8 mouse cellular contexts compared by ENCODE assay signal in genomic region chr11:116005701-116006419, GRCm38 (mm10). TPM values are rescaled to one million over a fixed set of nuclear protein-coding genes. Genes with fewer than 3 reads are reported as not detected.
DNase-seq lines count a peak whose midpoint lies in the region; ATAC-seq and TF ChIP-seq lines count a peak whose summit lies in the region.

No protein-coding gene starts in this region.

- H3K9me3 ChIP-seq in heart, embryonic 13.5 days: peaks cover 6% of the 10 kb centered on the region; the same call in 1 of the 2 replicates
- H3K9me3 ChIP-seq in hindbrain, embryonic 15.5 days: no peaks in the 10 kb centered on the region
- peaks cover 5% of the 10 kb centered on the region for H3K9me3 ChIP-seq in megakaryocyte, embryonic 14.5 days

- H3K9ac ChIP-seq in heart, embryonic 13.5 days: peak overlapping the region; percentile 80
- H3K9ac ChIP-seq in hindbrain, embryonic 15.5 days: no peak overlapping the region

- 68% methylated on average over 9 of the region's 9 CpGs for whole genome bisulfite sequencing in heart, embryonic 13.5 days
- 69% methylated on average over 9 of the region's 9 CpGs for WGBS in hindbrain, embryonic 15.5 days

- CTCF ChIA-PET in Patski (lab: Charles Lee): interaction anchor here (0.9 kb wide), 1 partner anchor 73 kb away, joined by 4 read pairs; the partner anchor contains the start of genes Recql5 and Sap30bp

- H3K4me3 ChIP-seq in heart, embryonic 13.5 days: peak overlapping the region; percentile 44
- no peak overlapping the region for H3K4me3 ChIP-seq in hindbrain, embryonic 15.5 days
- peak overlapping the region; percentile 92 for H3K4me3 ChIP-seq in megakaryocyte, embryonic 14.5 days (replicated peaks)

- peak overlapping the region; percentile 83 for H3K27ac ChIP-seq in heart, embryonic 13.5 days (replicated peaks)
- H3K27ac ChIP-seq in hindbrain, embryonic 15.5 days (replicated peaks): no peak overlapping the region

- no peak for TF ChIP-seq CTCF in Patski (IDR thresholded peaks at IDR 0.05)

- ATAC-seq in heart, embryonic 13.5 days (ENCODE audit: extremely low read depth, insufficient number of reproducible peaks, low FRiP score, low TSS enrichment): no peak
- peak; percentile 10 for ATAC-seq in Patski
- ATAC-seq in hindbrain, embryonic 15.5 days (ENCODE audit: low FRiP score, low read depth): 0 out of 2 replicates have a peak, but pooled peaks have one; percentile 12

- DNase-seq in heart, postnatal 4 days: no peak
- no peak for DNase-seq in Patski (ENCODE audit: low read depth, low spot score)
- no peak for DNase-seq in adrenal gland, postnatal 25 days
- DNase-seq in layer of hippocampus, postnatal 10 days (ENCODE audit: low spot score in 2 of 2): no peak
- no peak for DNase-seq in right cerebral cortex, postnatal 25 days

- peaks cover 8% of the 10 kb centered on the region for H3K27me3 ChIP-seq in heart, embryonic 13.5 days (replicated peaks)
- H3K27me3 ChIP-seq in Patski: no peaks in the 10 kb centered on the region
- H3K27me3 ChIP-seq in hindbrain, embryonic 15.5 days: no peaks in the 10 kb centered on the region
- no peaks in the 10 kb centered on the region for H3K27me3 ChIP-seq in megakaryocyte, embryonic 14.5 days (replicated peaks)

- in situ Hi-C loops in Patski (cut with MboI; ENCODE audit: low pct_unique_long_range_greater_than_20kb): no loop called here

- peak overlapping the region; percentile 72 for H3K4me2 ChIP-seq in heart, embryonic 13.5 days
- peak overlapping the region; percentile 62 for H3K4me2 ChIP-seq in hindbrain, embryonic 15.5 days

- POLR2A ChIA-PET in Patski (lab: Charles Lee): no interaction called here

- peaks cover 45% of the 10 kb centered on the region for H3K36me3 ChIP-seq in heart, embryonic 13.5 days
- H3K36me3 ChIP-seq in hindbrain, embryonic 15.5 days: no peaks in the 10 kb centered on the region
- peaks cover 56% of the 10 kb centered on the region for H3K36me3 ChIP-seq in megakaryocyte, embryonic 14.5 days (replicated peaks; ENCODE audit: low read length)

- H3K4me1 ChIP-seq in heart, embryonic 13.5 days: peaks cover 19% of the 10 kb centered on the region
- H3K4me1 ChIP-seq in hindbrain, embryonic 15.5 days (replicated peaks): peaks cover 22% of the 10 kb centered on the region
- peaks cover 93% of the 10 kb centered on the region for H3K4me1 ChIP-seq in megakaryocyte, embryonic 14.5 days

RNA-seq across cellular contexts. Expression of gene Galk1, which starts 6.7 kb away (rescaled TPM):
- 150 and 178 TPM in 2 replicates for polyA plus RNA-seq in heart, embryonic 13.5 days (2015; fragmentation: Nextera tagmentation; extraction: Ambion mirVana)
- total RNA-seq in heart, postnatal 4 days (2021): 10 to 100 TPM; 52.9 to 54.3 TPM
- polyA plus RNA-seq in Patski (2021): 100 TPM
- polyA plus RNA-seq in hindbrain, embryonic 15.5 days (2015; fragmentation: Nextera tagmentation; extraction: Ambion mirVana): 62.5 and 70.9 TPM in 2 replicates
- polyA plus RNA-seq in megakaryocyte, embryonic 14.5 days (2012; ENCODE audit: insufficient read depth, low replicate concordance): 197 and 238 TPM in 2 replicates
- total RNA-seq in adrenal gland, postnatal 25 days (2021): 31.8 and 49.7 TPM in 2 replicates
- 10 to 100 TPM; 20.5 to 24.7 TPM for total RNA-seq in layer of hippocampus, postnatal 10 days (2021)

RNA-seq across cellular contexts. Expression of gene H3f3b, which starts 21.9 kb away (rescaled TPM):
- 647 and 691 TPM in 2 replicates for polyA plus RNA-seq in heart, embryonic 13.5 days (2015; fragmentation: Nextera tagmentation; extraction: Ambion mirVana)
- 100 to 1,000 TPM; 466 to 502 TPM for total RNA-seq in heart, postnatal 4 days (2021)
- polyA plus RNA-seq in Patski (2021): 1,066 TPM
- 1,686 and 1,716 TPM in 2 replicates for polyA plus RNA-seq in hindbrain, embryonic 15.5 days (2015; fragmentation: Nextera tagmentation; extraction: Ambion mirVana)
- 819 and 908 TPM in 2 replicates for polyA plus RNA-seq in megakaryocyte, embryonic 14.5 days (2012; ENCODE audit: insufficient read depth, low replicate concordance)
- 265 and 377 TPM in 2 replicates for total RNA-seq in adrenal gland, postnatal 25 days (2021)
- total RNA-seq in layer of hippocampus, postnatal 10 days (2021): 100 to 1,000 TPM; 400 to 469 TPM

RNA-seq across cellular contexts. Expression of gene Unk, which starts 24.3 kb away (rescaled TPM):
- 22.8 and 23.9 TPM in 2 replicates for polyA plus RNA-seq in heart, embryonic 13.5 days (2015; fragmentation: Nextera tagmentation; extraction: Ambion mirVana)
- total RNA-seq in heart, postnatal 4 days (2021): 10 to 100 TPM; 22.3 to 25.0 TPM
- polyA plus RNA-seq in Patski (2021): 24.9 TPM
- 32.1 and 37.0 TPM in 2 replicates for polyA plus RNA-seq in hindbrain, embryonic 15.5 days (2015; fragmentation: Nextera tagmentation; extraction: Ambion mirVana)
- polyA plus RNA-seq in megakaryocyte, embryonic 14.5 days (2012; ENCODE audit: insufficient read depth, low replicate concordance): 18.8 and 53.4 TPM in 2 replicates
- 25.8 and 27.4 TPM in 2 replicates for total RNA-seq in adrenal gland, postnatal 25 days (2021)
- 10 to 100 TPM; 23.9 to 28.1 TPM for total RNA-seq in layer of hippocampus, postnatal 10 days (2021)

RNA-seq across cellular contexts. Expression of gene Itgb4, which starts 31.4 kb away (rescaled TPM):
- 0.99 and 1.1 TPM in 2 replicates for polyA plus RNA-seq in heart, embryonic 13.5 days (2015; fragmentation: Nextera tagmentation; extraction: Ambion mirVana)
- total RNA-seq in heart, postnatal 4 days (2021): 1 to 10 TPM; 5.0 to 5.4 TPM
- 0.06 TPM for polyA plus RNA-seq in Patski (2021)
- 1.7 and 1.9 TPM in 2 replicates for polyA plus RNA-seq in hindbrain, embryonic 15.5 days (2015; fragmentation: Nextera tagmentation; extraction: Ambion mirVana)
- 5.6 and 6.9 TPM in 2 replicates for polyA plus RNA-seq in megakaryocyte, embryonic 14.5 days (2012; ENCODE audit: insufficient read depth, low replicate concordance)
- total RNA-seq in adrenal gland, postnatal 25 days (2021): 2.0 and 4.1 TPM in 2 replicates
- 1 to 10 TPM in 1 of 2 experiments, under 1 TPM in 1; 0.85 to 1.3 TPM for total RNA-seq in layer of hippocampus, postnatal 10 days (2021)
